Mouse (Mus musculus) stomach, postnatal 0 days (tissue): ENCODE measurements at regions not wholly inside any gene's neighbourhood (a gene's known extent, or its start where the extent isn't known, plus 50 kb on each side); places are given as distances from the start of the nearest gene placed in this dataset.

Source experiments
- ATAC-seq: fragments of 200-750 bp; cut with Nextera tagmentation; 2 replicates; pipeline ENCODE4 v1.8.0; 2017; ENCODE audit not compliant: low FRiP score, low TSS enrichment
- DNase-seq: peaks from one replicate; pipeline ENCODE4 v3.0.0-alpha.2; 2016; ENCODE audit warnings: low spot score
- H3K27ac ChIP-seq: fragments of 300-500 bp; sonication (generic); replicated peaks from 2 replicates; pipeline ENCODE4 v1.5.1; 2014; ENCODE audit warnings: mild to moderate bottlenecking, control low read depth
- H3K27me3 ChIP-seq: fragments of 300-500 bp; sonication (generic); 2 replicates; pipeline ENCODE4 v1.6.1; 2014; ENCODE audit warnings: low read length; ENCODE audit not compliant: control insufficient read depth, insufficient read depth
- H3K36me3 ChIP-seq: fragments of 300-500 bp; sonication (generic); 2 replicates; pipeline ENCODE4 v1.6.1; 2014; ENCODE audit warnings: low read length, mixed read lengths; ENCODE audit not compliant: control insufficient read depth, insufficient read depth
- H3K4me1 ChIP-seq: fragments of 300-500 bp; sonication (generic); replicated peaks from 2 replicates; pipeline ENCODE4 v1.6.1; 2014; ENCODE audit warnings: antibody characterized with exemption; ENCODE audit not compliant: control insufficient read depth, insufficient read depth
- H3K4me2 ChIP-seq: fragments of 300-500 bp; sonication (generic); replicated peaks from 2 replicates; pipeline ENCODE4 v1.6.1; 2014; ENCODE audit warnings: low read depth, mild to moderate bottlenecking, control low read depth, moderate library complexity
- H3K4me3 ChIP-seq: fragments of 300-500 bp; sonication (generic); 2 replicates; pipeline ENCODE4 v1.5.1; 2014; ENCODE audit warnings: low read depth, low read length, control low read depth
- H3K9ac ChIP-seq: fragments of 300-500 bp; sonication (generic); 2 replicates; pipeline ENCODE4 v1.6.1; 2014; ENCODE audit warnings: mild to moderate bottlenecking, low read length, control low read depth, mixed read lengths
- H3K9me3 ChIP-seq: fragments of 300-500 bp; sonication (generic); 2 replicates; pipeline ENCODE4 v1.6.1; 2016; ENCODE audit warnings: low read length; ENCODE audit not compliant: control insufficient read depth
- CTCF ChIP-seq: IDR thresholded peaks from 2 replicates; pipeline ENCODE4 v1.5.1; 2016; ENCODE audit warnings: antibody characterized with exemption, low read depth, mild to moderate bottlenecking, moderate library complexity
- EP300 ChIP-seq: optimal IDR thresholded peaks from 2 replicates; pipeline ENCODE3; 2016; ENCODE audit warnings: antibody characterized with exemption
- WGBS: fragments of 180-500 bp; shearing (Covaris S2); extraction: QIAGEN DNeasy Blood & Tissue Kit; methylation state at CpG from one replicate; pipeline ENCODE4 v1.1.7; 2014; 5-methylcytosine and 5-hydroxymethylcytosine counted together

- Histone ChIP-seq H3K9ac (no peak overlapping the region), H3K27me3 (no peaks in the 10 kb centered on the region), H3K4me2 (no peak overlapping the region), H3K27ac (no peak overlapping the region), H3K36me3 (no peaks in the 10 kb centered on the region), H3K9me3 (no peaks in the 10 kb centered on the region), H3K4me1 (no peaks in the 10 kb centered on the region), H3K4me3 (no peak overlapping the region)
- no peak for DNase-seq
- no peak for TF ChIP-seq EP300
- no peak for ATAC-seq
- 86% methylated on average over 10 of the region's 10 CpGs for WGBS
Measured at GRCm38 (mm10) chr2:74239586-74239985, 328.5 kb upstream of the Atp5g3 start.

- H3K27ac ChIP-seq: no peak overlapping the region
- no peak overlapping the region for H3K4me3 ChIP-seq
- H3K27me3 ChIP-seq: no peaks in the 10 kb centered on the region
- TF ChIP-seq EP300 (no peak), CTCF (no peak)
- ATAC-seq (no peak), DNase-seq (no peak)
- H3K9ac ChIP-seq: no peak overlapping the region
- H3K9me3 ChIP-seq: no peaks in the 10 kb centered on the region
- H3K4me1 ChIP-seq: no peaks in the 10 kb centered on the region
- no peak overlapping the region for H3K4me2 ChIP-seq
- no peaks in the 10 kb centered on the region for H3K36me3 ChIP-seq
- 87% methylated on average over 3 of the region's 3 CpGs for whole genome bisulfite sequencing
Measured at GRCm38 (mm10) chr2:74217437-74217836, 306.3 kb upstream of the Atp5g3 start.

GRCm38 (mm10) chr2:74210210-74210609 is 299.1 kb upstream of the Atp5g3 start:
- Histone ChIP-seq H3K36me3 (no peaks in the 10 kb centered on the region), H3K9me3 (no peaks in the 10 kb centered on the region), H3K4me3 (no peak overlapping the region), H3K4me1 (no peaks in the 10 kb centered on the region), H3K9ac (no peak overlapping the region), H3K27me3 (no peaks in the 10 kb centered on the region), H3K4me2 (no peak overlapping the region), H3K27ac (no peak overlapping the region)
- ATAC-seq: no peak
- DNase-seq: no peak
- TF ChIP-seq CTCF (no peak), EP300 (no peak)
- WGBS: 63% methylated on average over 9 of the region's 9 CpGs

GRCm38 (mm10) chr2:74209421-74209917 is 298.3 kb upstream of the Atp5g3 start:
- TF ChIP-seq EP300: no peak
- TF ChIP-seq CTCF: no peak
- DNase-seq (no peak), ATAC-seq (no peak)
- 62% methylated on average over 3 of the region's 3 CpGs for WGBS
- Histone ChIP-seq H3K27me3 (no peaks in the 10 kb centered on the region), H3K4me1 (no peaks in the 10 kb centered on the region), H3K27ac (no peak overlapping the region), H3K9me3 (no peaks in the 10 kb centered on the region), H3K4me2 (no peak overlapping the region), H3K4me3 (no peak overlapping the region), H3K9ac (no peak overlapping the region), H3K36me3 (no peaks in the 10 kb centered on the region)

GRCm38 (mm10) chr2:74207440-74207839 is 296.3 kb upstream of the Atp5g3 start:
- ATAC-seq (no peak), DNase-seq (no peak)
- Histone ChIP-seq H3K27ac (no peak overlapping the region), H3K4me3 (no peak overlapping the region), H3K4me2 (no peak overlapping the region), H3K9me3 (no peaks in the 10 kb centered on the region), H3K4me1 (no peaks in the 10 kb centered on the region), H3K27me3 (no peaks in the 10 kb centered on the region), H3K36me3 (no peaks in the 10 kb centered on the region), H3K9ac (no peak overlapping the region)
- 60% methylated on average over 10 of the region's 10 CpGs for WGBS
- no peak for TF ChIP-seq EP300
- TF ChIP-seq CTCF: no peak

- Histone ChIP-seq H3K4me1 (no peaks in the 10 kb centered on the region), H3K4me3 (no peak overlapping the region)
- 48% methylated on average over 3 of the region's 3 CpGs for WGBS
Measured at GRCm38 (mm10) chr2:74202776-74203175, 291.6 kb upstream of the Atp5g3 start.

More at GRCm38 (mm10) chr2:74202776-74203175, 291.6 kb upstream of the Atp5g3 start:
- Histone ChIP-seq H3K27ac (no peak overlapping the region), H3K27me3 (no peaks in the 10 kb centered on the region), H3K4me2 (no peak overlapping the region), H3K9me3 (no peaks in the 10 kb centered on the region), H3K36me3 (no peaks in the 10 kb centered on the region), H3K9ac (no peak overlapping the region)
- ATAC-seq (no peak), DNase-seq (no peak)
- no peak for TF ChIP-seq EP300
- no peak for TF ChIP-seq CTCF
